Mouse (Mus musculus) bone marrow, adult 2 months (tissue): ENCODE data around the gene Calcrl.

ENCODE experiments used
- CTCF ChIP-seq: fragments of 200-500 bp; IDR thresholded peaks from 2 replicates; pipeline ENCODE4 v1.5.1; 2011; ENCODE audit warnings: low read length, control low read depth; ENCODE audit not compliant: control insufficient read depth, insufficient read depth
- POLR2A ChIP-seq: fragments of 200-500 bp; IDR thresholded peaks from 2 replicates; pipeline ENCODE4 v1.6.1; 2011; ENCODE audit warnings: low read depth, mild to moderate bottlenecking, control low read depth, low read length, borderline replicate concordance; ENCODE audit not compliant: control insufficient read depth

DNA sequence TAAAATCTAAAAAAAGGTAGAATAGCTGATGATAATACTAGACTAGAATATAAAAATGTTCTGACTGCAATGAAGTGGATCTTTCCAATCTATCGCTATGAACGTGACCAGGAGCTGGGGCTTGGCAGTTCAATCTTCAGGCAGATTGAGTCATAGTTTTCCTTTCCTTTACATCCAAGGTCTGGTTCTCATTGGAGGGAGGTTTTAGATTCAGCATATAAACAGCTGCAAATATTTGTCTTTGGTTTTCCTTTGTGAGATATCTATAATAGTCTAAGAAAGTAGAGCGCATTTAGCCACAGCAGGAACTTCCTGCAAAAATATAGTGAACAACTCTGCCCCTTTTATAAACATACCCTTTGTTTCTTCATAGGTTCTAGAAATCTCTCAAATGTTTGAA lies 22.5 kb downstream of the Calcrl start:
- no peak for TF ChIP-seq CTCF
- no peak for TF ChIP-seq POLR2A
